Mouse (Mus musculus) thymus, adult 2 months (tissue): ENCODE data around the gene Cdh15.

Source experiments
- CTCF ChIP-seq: fragments of 200-500 bp; IDR thresholded peaks from 2 replicates; pipeline ENCODE4 v1.5.1; 2012; ENCODE audit warnings: mild to moderate bottlenecking, control low read depth, low read length, moderate library complexity, borderline replicate concordance; ENCODE audit not compliant: control insufficient read depth, poor library complexity, insufficient read depth; ENCODE audit errors: extremely low read depth
- POLR2A ChIP-seq: fragments of 200-500 bp; IDR thresholded peaks from 2 replicates; pipeline ENCODE4 v1.6.1; 2012; ENCODE audit warnings: mild to moderate bottlenecking, low read length, control low read depth, moderate library complexity; ENCODE audit not compliant: control insufficient read depth, poor library complexity, insufficient read depth; ENCODE audit errors: extremely low read depth

DNA sequence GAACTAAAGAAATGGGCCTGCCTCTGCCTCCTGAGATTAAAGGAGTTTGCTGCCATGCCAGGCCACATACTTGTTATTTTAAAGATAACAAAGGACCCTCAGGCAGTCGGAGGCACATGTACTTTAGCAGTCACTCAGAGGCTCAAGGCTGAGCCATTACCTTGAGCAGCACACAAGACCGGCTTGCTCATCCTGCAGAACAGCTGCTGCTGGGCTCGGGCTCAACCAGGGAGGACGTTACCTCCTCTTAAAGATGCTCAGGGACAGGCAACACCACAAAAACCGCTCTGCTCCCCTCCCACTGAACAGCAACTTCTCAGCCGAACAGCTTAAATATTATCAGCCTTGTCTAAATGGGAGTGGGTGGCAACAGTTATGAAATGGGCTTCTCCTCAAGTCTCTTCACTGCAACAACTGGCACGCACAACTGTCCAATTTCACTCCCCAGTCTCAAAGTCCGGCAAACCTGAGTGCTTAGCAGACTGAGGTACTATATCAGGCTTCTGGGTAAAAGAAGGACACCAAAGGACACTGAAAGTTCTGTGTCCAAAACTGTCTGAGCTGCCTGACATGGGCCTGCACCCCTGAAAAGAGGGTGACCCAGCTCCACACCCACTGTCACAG is 54.2 kb downstream of the Cdh15 start:
- no peak for TF ChIP-seq POLR2A
- no peak for TF ChIP-seq CTCF
